Mouse (Mus musculus) inflammation-experienced regulatory T-cells, adult 6 months (primary cell): Measurements from ENCODE around the gene Dgkb. TPM values are rescaled to one million over a fixed set of nuclear protein-coding genes. Genes with fewer than 3 reads are reported as not detected.

Experiments used
- ATAC-seq: one replicate; pipeline ENCODE4 v1.8.0; 2017
- polyA plus RNA-seq, 3 experiments: library from polyadenylated mRNA; unstranded; fragments of 100-300 nt; shearing (Covaris generic); gene quantifications; one replicate each; pipeline ENCODE4 v1.2.1; 2017

Dgkb gene
- polyA plus RNA-seq, 3 experiments from 2014 or later = 0.11 TPM; not detected in 2

DNA sequence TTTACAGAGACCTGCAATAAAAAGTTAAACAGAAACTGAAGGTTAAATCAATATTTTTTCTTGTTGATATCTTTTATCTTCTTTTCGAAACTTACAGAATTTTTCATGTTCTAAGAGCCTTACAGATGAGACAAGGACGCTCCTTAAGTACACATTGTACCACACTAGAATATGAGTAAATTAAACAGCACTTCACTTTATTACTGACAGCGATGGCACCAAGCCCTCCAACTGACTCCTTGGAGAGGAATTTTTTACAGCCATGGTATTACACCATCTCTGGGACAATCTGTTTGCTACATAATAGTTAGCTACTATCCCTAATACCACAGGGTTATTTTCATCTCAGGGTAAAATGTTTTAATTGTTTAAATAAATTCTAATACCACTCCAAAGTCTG is 556.6 kb downstream of the Dgkb start:
- no peak for ATAC-seq

DNA sequence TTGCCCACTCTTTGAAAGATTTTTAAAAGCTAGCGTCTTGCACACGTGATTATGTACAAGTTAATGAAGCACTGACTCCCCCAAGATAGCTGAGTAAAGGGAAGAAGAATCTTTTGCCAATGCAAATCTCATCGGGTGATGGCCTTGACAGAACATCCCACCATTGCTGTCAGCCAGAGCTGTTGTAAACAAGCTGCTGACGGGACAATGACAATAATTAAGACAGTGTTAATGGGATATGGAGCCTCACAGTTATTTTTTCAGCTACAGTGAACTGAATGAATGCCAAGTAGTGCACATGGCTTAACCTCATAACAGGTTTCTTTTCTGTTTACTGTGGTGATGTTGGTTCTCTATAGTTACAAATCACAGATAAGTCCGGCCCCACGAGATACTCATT is 568.4 kb downstream of the Dgkb start:
- ATAC-seq = no peak

DNA sequence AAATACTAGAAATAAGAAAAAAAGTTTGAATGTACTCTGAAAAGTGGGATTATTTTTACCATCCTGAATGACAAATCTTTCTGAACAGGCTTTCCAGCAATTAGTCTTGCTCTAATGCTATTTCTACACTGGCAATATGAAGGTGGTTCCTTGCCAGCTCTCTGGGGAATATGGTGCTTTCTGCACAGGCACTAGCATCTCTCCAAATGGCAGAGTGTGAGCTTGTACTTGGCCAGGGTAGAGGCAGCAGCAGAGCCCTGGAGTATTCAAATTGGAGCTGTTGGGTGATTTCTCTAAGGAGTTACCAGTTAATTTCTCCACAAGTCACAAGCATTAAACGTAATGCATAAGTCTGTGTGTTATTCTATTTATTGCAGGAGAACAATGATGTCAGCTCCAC is 569.5 kb downstream of the Dgkb start:
- no peak for ATAC-seq

DNA sequence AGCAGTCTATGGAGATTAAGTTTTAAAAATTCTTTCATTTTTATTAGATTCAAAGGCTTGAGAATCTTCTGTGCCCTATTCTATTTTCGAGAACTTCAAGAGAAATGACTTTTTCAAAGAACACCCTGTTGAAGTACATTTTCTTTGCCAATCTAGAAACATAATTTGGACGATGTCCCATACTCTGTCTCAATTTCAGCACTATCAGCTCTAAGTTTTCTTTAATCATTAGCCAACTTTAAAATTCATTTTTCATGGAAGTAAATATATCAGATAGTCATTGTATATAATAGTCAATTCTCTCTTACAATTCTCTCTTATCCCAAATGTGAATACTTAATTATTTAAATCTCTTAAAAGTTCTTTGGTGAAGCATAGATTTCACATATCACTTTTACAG is 570.1 kb downstream of the Dgkb start:
- no peak for ATAC-seq

DNA sequence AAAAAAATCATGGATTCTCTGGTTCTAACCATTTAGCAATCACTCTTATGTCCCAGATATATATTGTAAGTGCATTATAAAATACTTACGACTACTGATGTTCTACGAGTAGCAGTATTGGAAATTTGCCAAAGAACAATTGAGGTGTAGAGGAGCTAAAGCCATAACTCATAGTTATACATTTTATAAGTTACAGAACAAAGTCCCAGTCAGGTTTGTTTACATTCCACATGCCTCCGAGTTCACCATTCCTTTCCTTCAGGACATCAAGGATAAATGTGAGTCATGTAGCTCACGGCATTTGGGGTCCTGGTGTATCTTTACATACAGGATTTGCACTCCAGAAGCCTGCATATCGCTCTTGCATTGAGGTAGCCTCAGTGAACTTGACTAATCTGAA is 570.7 kb downstream of the Dgkb start:
- no peak for ATAC-seq

DNA sequence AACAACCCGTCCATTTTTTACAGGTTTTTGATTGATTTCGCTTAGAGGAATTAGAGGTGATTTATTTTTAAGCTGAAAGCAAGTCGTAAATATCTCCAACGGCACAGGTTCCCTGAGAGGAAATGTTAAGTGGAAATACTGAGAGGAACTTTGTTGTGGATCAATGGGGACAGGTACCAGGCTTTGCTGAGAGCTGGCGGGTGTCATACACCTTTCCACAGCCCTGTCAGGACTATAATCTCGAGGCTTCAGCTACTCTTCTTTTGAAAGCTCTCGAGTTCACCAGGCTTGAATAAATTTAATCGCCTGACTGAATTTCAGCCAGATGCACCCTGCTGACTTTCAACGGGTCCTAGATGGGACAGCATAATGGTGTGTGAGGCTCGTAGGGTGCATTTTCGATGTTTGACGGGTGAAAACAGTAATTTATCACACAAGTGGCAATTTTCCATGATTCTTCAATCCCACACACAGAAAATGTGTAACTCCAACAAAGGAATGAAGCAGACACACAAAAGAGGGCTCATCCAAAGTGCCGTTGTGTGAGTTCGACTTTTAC is 580.3 kb downstream of the Dgkb start:
- ATAC-seq = no peak

DNA sequence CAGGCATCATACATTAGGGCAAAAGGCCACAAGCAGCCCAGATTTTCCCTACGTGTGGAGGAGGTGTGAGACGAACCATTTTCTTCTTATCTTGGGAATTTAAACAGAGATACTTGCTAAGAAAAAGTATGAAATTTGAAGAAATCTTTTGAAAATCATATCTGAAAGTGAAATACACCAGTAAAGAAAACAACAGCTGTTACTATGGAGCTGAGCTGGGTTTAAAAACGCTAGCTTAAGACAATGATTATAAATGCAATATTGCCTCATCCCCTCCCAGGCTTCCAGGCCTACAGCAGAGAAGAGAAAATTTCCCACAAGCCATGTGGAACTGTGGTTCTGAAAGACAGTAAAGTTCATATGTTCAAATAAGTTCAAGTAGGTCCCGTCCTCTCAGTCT is 582.6 kb downstream of the Dgkb start:
- ATAC-seq = no peak

DNA sequence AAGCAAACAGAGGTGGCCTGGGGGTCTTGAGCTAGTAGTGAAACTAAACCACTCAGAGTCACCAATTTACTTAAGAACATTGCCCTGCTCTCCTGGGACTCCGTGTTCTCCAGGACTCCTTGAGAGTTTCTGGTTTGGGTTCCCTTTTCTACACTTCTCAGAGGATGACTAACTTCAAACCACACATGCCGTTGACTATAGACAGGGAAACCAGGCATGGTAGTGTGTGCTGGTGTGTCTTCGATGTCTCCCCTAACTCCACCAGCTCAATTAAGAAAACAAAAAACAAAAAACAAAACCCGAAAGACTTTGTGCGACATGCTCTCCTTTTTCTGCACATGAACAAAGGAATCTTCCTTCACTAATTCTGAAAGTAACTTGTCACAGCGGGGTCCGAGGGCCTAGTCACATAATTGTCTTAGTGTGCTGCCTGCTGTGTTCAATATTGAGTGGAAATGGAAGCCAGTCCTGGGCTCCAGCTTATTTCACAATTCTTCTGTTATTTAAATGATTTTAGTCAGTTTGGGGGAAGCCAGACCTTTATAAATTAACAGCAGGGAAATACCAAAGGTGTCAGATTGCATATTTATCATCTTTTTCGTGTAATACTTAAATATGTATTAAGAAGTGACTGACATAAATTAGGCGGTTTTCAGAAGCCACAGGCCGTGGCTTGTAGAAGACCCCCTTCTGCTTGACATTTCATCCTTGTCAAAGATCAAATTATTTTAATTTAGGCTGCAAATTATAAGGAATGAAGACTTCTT is 618.0 kb downstream of the Dgkb start:
- ATAC-seq = no peak

DNA sequence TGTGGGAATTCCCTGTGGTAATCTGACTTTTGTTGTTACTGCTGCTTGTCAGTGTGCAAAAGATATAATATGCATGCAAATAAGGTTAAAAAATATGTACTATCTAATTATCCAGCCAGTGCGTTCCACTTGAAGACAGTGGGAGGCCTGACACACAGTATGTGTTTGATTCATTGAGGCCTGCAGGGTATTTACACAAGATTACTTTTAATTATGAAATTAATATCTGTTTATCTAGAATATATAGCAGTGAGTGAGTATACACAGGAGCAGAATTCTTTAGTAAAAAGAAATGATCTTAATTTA is 618.6 kb downstream of the Dgkb start:
- no peak for ATAC-seq

DNA sequence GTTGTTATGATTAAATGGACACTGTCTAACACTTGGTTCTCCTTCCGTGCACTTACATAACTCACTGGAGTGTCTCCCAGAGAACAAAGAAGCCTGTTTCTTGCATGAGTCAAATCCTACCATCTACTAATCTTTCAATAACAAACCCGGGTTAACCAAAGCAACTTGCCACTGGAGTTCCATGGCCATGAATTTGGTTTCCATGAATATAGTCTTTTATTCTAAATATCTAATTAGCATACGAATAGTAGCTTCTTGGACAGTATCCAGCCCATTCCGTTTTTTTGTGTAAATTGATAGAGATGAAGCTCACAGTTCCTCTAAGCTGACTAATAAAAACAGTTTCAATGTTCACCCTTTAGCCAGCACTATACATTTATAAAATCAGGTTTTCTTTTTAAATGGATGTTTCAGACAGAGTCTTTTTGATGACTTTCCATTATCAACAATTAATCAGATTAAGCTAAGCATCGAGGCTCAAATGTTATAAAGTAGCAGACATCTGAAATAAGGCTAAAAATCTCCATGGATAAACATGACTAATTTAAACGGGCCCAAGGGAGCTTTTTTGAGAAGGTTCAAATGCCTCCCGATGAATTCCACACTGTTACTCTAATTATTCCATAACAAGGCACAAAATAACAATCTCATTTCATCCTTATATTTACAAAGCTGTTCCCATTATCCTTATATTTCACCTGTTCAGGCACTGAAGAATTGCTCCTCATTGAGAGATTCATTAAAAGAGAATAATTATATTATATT is 633.0 kb downstream of the Dgkb start:
- no peak for ATAC-seq

DNA sequence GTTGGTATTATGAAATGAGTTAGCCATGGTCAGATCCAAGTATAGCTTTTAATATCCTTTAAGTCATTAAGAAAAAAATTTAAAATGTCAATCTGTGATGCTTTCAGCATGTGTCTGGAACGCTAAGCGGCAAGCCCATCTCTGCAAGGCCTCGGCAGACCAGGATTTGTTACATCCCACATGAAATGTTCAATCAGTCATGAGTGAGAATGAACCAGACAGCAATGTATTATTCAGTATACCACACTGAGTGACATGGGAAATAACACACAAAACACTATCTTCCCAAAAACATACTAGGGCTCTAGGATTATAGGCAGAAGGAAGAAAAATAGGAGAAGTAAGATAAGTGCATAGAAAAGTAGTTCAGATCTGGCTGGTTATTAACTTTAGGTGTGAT is 634.2 kb downstream of the Dgkb start:
- no peak for ATAC-seq

DNA sequence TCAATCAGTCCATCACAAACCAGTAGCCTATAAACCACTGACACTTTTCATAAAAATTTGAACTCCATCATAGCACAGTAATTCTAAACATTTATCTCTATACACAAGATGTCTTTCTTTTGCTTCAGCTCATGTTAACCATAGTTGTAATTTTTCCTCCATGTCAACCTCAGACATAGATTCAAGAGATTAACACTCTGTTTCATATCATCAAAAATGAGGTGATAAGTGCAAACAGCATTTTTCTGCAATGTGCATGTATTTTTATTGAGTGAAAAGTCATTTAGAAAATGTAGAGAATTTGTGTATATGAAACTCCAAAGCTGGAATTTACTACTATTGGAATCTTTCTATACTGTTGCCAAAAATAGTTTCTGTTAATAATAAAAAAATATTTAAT is 650.7 kb downstream of the Dgkb start:
- ATAC-seq = no peak

DNA sequence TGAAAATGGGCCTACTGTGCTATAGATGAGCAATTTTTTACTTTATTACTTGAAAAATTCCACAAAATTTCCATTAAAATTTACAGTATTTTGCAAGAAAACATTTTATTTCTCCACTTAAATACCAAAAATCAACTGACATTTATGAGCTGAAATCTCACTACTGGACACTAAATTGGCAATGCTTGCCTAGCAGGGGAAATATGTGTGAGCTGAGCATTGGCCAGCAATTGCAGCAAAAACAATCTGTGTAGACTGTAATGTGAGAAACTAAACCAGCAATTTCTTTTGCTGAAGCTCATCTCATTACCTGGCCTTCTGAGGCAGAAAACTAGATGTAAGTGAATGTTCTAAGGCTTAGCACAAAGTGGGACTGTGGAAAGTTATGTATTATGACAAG is 651.1 kb downstream of the Dgkb start:
- no peak for ATAC-seq

DNA sequence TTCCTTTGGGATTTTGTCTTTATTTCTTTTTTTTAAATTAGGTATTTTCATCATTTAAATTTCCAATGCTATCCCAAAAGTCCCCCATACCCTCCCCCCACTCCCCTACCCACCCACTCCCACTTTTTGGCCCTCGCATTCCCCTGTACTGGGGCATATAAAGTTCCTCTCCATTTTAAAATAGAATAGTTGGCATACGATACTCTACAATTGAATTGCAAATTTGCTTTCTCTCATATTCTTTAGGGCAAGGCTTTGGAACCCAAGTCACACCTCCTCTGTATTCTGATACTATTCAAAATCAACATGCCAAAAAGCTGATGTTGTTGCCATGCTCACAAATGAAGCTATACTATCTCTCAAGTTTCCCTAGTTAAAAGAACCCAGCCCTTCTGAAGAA is 679.7 kb downstream of the Dgkb start:
- ATAC-seq = no peak

DNA sequence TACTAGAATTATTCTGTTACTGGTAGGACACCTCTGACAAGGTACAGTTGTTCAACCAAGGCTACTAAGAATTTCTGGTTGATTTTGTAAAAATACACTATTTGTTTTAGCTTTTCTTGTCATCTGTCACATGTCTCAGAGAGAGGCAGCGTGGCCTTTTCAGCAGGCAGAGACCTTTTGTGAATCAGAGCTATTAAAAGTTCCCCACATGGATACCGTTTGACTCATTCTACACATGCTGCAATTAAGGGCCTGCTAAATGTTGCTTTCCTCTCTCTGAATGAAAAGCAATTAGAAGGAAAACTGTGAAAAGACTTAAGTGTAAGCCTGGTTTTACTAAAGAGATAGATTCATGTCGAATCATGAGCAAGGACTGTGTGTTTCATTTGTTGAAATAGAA is 683.4 kb downstream of the Dgkb start:
- no peak for ATAC-seq

DNA sequence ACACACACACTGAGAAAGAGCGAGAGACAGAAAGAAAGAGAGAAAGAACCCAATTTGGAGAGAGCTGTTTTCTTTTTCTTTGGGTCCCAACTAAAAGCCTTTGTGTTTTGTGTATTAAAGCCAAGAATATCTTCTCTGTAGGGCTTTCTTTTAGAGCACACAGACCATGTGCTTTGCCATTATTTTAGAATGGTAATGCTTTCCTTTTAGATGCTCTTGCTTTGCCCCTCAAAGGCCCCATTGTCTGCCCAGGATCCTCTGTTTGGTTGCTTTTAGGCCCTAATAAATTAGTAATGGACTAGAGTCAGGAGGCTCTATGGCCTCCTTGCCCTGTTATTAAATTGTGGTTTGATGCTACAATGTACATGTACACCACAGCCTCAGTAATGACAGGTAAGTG is 690.7 kb downstream of the Dgkb start:
- no peak for ATAC-seq

DNA sequence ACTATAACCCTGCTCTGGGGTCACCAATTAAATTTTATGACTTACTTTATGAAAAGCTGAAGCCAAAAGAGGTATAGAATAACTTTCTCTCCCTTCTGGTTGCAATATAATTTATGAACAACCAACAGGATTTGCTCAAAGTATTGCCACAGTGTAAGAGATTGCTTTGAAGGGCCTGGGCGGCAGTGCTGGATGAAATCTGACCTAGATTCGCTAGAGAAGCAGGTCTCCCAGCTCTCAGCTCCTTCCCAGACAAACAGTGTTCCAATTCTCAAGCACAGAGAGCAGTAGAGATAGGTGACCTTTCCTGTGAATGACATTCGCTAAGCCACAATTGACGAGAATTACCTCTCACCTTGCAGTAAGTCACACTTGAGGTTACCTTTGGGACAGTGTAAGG is 727.9 kb downstream of the Dgkb start:
- ATAC-seq = no peak

DNA sequence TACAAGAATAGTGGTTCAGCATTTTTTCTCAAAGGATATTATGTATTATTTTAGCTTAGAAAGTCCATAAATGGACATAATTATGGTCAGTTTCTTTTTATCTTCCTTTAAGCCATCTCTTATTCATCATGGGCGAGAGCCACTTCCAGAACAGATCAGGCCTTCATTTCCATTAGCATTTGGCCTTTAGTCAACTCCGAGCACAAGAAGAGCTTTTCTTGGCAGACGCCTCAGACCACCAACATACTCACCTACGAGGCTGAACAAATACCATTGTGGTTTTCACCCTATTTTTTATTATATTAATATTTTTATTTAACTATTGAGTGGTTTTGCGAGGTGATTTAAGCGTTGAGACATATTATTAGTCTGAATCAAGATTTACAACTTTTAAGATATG is 759.6 kb downstream of the Dgkb start:
- no peak for ATAC-seq

DNA sequence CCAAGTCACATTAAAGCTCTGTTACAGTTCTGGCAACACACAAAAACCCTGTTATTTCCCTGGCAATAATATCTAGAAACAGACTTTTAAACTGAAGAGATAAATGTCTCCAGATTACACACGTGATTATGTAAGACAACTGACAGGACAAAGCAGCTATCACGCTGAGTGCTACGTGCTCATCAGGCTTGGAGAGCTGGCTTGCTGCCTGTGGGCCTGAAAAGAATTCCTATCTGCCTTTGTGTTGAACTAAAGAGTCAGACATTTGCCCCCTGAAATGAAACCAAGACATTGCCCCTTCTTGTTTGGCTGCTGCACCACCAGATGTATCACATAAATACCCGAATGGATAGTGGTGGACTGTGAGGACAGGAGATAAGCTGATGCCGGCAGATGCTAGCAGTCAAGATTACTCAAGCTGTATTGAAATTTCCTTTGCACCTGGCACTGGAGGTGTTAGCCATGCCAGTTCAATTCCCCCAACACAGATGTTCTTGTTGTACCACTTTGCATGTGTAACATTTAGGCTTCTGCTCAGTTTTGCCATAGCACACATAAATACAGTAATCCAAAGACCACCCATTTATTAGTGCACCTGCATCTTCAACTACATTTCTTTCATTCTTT is 761.8 kb downstream of the Dgkb start:
- no peak for ATAC-seq

DNA sequence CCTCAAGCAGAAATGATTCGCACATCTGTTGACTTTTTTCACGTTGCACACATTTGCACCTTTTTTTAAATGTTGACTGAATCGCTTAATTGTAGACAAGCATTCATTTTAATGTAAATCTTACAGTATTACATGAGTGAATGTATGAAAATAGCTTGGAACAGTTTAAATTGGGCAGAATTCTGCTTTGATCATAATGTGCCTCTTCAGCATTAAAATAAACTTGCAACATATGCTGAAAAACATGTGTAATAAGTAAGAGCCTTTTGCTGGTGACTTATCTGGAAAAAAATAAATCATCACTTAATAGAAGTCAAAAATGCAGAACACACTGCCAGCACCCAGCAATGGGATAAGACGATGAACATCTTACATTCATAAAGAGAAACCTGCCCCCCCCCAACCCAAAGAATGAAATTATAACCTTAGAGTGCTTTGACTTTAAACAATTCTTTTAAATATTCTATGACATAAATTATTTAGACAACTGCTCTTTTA is 768.9 kb downstream of the Dgkb start:
- ATAC-seq = no peak

DNA sequence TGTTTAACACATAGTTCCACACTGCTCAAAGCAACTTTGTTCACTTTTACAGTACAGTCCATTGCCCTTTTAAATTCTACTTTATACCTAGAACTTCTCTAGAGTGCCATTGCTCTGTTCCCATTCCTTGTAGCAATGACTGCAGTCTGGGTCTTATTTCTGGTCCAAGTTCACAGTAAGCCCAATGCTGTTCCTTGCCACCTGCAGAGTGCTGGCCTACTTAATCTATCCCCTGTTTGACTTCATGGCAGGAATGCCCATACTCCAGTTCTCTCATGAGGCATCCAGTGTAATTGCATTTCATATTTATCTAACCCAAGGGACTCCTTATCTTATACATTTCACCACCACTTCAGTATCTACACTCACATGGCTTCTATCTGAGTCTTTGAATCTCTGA is 772.4 kb downstream of the Dgkb start:
- no peak for ATAC-seq

DNA sequence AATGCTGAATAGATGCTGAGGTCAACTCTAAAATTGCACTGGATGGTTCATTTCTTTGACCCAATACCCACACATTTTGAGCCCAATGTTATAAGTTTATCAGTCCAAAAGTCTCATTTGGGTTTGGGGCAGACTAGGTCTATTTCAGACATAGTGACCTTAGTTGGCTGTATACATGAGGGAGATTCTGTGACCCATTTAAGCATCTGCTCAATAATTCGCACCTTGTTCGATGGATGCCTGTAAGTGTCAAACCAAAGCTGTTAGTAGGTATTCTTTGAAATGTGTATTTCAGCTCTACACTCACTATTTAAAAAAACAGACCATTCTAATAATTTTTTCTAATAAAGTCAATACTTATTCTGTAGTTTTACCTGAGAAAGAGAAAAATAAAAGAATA is 776.1 kb downstream of the Dgkb start:
- no peak for ATAC-seq

DNA sequence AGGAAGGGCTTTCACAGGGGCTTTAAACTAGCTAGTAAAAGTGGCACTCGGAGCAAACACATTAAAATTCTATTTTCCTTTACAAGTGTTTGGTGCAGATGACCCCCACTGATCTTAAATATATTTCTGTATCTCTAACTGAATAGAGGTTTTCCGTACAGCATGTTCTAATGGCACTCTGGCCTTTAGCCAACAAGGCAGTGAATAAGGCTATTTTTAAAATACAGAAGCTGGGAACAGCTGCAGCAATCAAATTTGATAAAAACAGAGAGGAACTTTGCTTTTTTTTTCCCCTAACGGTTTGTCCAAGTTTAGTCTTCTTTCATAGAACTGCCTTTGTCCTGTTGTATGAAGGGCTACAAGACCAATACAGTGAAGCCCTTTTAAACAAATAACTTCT is 776.5 kb downstream of the Dgkb start:
- ATAC-seq = no peak
